Mouse (Mus musculus) megakaryocyte-erythroid progenitor cell, adult 5-6 weeks (primary cell): ENCODE measurements around the gene Pola2. TPM values are rescaled to one million over a fixed set of nuclear protein-coding genes. Genes with fewer than 3 reads are reported as not detected.
A peak's percentile ranks its signal among the peaks of the same experiment; 100 is the strongest.

Experiments used
- ATAC-seq: replicated peaks from 2 replicates; pipeline ENCODE4 v1.8.0; 2016; ENCODE audit warnings: mild to moderate bottlenecking, inconsistent platforms; ENCODE audit not compliant: severe bottlenecking, poor library complexity, low FRiP score, low TSS enrichment
- total RNA-seq, 2 experiments: library from RNA; stranded (forward) in 1 of 2; stranded (reverse) in 1 of 2; fragments of 200-1000, 215-1000 nt in 1 of 2; fragments of >200 nt in 1 of 2; fragmentation: Nextera tagmentation in 1 of 2; gene quantifications; 2 replicates each; pipeline ENCODE4 v1.2.3; 2014 to 2017

Gene Pola2
- total RNA-seq, 2 experiments from 2014 or later, result 87.0 to 164 TPM

DNA sequence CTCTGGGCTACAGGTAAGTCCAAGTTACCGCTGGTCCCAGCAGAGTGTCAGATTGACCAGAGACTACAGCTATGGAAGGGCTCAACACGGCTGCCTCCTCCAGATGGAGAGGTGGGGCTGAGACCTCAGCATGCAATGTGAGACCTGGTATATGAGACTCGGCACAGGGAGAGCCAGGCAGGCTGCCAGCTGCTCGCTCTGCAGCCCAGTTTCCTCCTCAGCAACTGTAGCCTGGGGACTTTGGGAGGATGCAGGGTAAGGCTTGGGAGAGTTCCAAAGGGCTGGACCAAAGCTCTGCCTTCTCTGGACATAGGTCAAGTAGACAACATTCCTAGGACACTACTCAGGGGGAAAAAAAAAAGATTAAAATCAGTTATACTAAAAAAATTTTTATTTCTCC is 23.8 kb downstream of the Pola2 start:
- ATAC-seq, result no peak

- no peak for ATAC-seq
Observed at GRCm38 (mm10) chr19:5939715-5940114, 24.3 kb downstream of the Pola2 start.

GRCm38 (mm10) chr19:5938516-5938915 is 25.5 kb downstream of the Pola2 start:
- no peak for ATAC-seq

DNA sequence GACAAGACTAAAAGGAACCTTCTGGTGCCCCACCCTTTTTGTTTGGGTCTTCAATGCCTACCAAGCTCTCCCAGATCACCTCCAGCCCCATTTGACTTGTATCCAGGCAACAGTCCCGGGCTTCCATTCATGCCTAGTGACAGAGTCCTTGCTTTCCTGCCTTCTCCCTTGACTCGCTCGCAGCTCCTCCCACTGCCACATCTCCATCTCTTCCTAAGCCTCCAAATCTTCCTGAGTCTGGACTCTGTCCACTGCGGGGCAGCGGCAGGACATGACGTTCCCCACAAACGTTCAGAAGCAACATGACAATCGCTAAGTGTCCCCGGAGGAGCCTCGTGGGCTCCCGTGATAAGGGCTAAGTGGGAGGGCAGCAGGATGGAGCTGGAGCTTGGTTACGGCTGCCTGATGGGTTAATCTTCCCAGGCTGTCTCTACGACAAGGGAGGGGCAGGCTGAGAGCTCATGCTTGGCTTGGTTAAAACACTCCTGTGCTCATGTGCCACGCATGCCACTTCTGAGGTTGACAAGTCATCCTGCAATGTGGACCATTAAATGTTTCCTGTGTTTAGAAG is 26.1 kb downstream of the Pola2 start:
- ATAC-seq, result peak; percentile 92

GRCm38 (mm10) chr19:5937095-5937835 is 26.7 kb downstream of the Pola2 start:
- ATAC-seq, result no peak

GRCm38 (mm10) chr19:5935691-5936090 is 28.3 kb downstream of the Pola2 start:
- no peak for ATAC-seq

DNA sequence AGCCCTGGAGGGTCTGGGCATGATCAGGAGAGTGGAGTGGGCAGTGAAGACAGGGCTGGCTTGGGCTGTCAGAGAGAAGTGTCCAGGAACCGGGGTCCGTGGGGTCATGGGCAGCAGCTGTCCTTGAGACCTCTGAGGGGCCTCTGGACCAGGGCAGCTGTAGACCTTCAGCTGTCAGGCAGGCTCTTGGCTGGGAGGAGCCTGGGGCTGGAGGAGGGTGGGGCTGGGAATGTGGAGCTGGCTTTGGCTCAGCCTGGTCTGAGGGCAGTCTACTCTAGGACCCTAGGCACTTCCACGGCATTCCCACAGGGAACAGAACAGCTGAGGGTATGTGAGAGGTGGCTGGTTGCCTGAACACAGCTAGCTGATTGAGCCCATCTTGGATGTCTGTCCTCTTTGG is 28.7 kb downstream of the Pola2 start:
- no peak for ATAC-seq

- ATAC-seq, result no peak
Observed at GRCm38 (mm10) chr19:5929634-5930596, 34.1 kb downstream of the Pola2 start.

- no peak for ATAC-seq
Observed at GRCm38 (mm10) chr19:5928546-5928945, 35.5 kb downstream of the Pola2 start.

- ATAC-seq, result peak; percentile 74
Observed at GRCm38 (mm10) chr19:5928104-5928503, 35.9 kb downstream of the Pola2 start.

GRCm38 (mm10) chr19:5927532-5927931 is 36.5 kb downstream of the Pola2 start:
- no peak for ATAC-seq

DNA sequence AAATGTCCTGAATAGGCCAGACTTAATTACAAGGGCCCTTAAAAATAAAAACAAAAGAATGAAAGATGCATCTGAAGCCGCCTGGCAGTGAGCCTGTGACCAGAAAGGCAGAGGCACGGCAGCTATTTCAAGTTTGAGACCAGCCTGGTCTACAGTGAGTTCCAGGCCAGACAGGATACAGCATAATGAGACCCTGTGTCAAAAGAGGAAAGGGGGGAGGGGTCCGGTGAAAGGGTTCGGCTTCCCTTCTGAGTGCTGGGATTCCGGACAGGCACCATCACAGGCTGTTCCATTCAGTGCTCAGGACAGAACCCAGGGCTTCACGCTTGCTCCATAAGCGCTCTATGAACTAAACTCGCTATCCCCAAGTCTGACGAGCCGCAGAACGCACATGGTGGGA is 37.0 kb downstream of the Pola2 start:
- no peak for ATAC-seq

DNA sequence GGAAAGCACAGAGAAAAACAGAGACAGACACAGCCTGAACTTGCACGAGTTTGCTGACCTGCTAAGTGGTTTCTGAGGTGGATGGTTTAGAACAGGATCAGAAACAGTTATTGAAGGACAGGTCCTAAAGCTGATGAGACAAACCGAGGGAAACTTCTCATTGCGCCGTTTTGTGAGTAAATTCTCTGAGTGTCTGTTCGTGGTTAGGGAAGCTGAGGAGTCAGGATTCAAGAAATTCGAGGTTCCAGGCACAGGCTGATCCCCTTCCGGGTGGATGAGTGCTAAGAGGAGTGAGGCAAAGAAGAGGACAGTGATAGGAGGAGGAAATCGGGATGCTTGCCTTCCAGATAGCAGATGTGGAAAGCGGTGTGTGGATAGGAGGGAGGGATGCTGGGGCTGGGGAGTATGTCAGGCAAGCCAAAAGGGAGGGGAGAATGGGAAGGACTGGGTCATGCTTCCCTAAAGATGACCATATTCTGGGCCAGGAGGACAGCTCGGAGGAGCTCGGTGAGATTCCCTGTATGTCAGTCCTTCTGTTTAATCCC is 38.6 kb downstream of the Pola2 start:
- no peak for ATAC-seq

DNA sequence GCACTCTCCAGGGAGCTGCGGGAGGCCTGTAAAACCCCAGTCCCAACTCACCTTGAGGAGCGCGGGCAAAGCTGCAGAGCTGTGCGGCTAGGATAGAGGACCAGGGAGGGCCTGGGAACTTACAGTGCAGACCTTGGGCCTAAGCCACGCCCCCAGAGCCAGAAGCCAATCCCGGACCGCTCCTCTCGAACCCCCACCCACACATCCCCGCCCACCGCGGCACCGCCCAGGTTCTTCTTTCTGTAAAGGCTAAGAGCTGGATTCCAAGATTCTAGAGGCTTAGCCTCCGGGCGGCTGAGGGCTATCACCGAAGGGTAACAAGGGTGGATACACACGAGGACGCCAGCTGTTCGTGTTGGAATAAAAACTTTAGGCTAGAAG is 39.3 kb downstream of the Pola2 start, which contains the start of gene Cdc42ep2:
Gene Cdc42ep2 (minus strand): TSS at position 104 of the 381 bp plus-strand sequence.
- ATAC-seq, result peak; percentile 76

- ATAC-seq, result peak; percentile 31
Observed at GRCm38 (mm10) chr19:5923990-5924712, 39.9 kb downstream of the Pola2 start.

DNA sequence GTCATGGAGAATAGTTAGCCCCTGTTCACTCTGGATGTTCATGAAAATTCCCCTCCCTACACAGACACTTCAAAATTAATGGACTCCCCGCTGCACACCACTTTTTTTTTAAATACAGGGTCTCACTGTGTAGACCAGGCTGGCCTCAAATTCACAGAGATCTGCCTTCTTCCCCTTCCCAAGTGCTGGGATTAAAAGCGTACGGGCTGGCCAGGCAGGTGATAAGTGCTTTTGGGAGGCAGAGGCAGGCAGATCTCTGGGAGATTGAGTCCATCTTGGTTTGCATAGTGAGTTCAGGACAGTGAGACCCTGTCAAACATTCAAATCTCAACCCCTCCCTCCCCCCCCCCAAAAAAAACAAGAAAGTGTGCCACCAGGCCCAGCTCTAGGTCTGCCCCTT is 41.0 kb downstream of the Pola2 start:
- ATAC-seq, result no peak

DNA sequence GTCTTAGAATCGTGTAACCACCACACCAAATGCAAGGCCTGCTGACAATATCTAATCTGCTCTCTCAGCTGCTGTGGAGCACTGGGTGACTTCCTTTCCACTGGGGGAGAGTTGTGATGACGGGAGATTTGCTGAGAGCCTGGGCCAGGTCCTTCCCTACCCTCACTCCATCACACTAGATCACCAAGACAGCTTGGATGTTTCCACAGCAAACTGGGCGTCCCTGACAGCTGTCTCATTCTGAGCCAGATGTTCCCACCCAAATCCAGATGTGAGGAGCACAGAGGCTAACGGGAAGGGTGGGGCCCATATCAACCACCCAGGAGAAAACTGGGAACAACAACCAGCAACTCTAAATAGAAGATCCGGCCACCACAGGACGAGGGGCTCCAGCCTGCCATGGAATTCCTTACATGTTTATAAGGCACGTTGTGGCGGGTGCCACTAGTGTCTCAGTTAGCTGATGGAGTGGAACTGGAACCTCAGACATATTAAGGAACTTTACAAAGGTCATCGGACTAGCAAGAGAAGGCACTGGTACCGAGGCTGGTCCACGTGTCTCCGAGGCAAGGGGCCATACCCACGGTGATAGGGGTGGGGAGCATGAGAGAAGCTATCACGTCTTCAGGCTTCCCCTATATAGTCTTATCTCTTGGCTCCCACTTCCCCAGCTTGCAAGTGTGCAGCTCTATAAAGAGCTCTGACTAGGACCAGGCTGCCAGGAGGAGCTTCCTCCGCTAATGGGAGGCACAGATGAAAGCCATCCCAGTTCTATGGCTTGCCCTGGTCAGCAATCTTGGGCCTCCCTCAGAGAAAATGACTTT is 41.7 kb downstream of the Pola2 start:
- ATAC-seq, result peak; percentile 62

DNA sequence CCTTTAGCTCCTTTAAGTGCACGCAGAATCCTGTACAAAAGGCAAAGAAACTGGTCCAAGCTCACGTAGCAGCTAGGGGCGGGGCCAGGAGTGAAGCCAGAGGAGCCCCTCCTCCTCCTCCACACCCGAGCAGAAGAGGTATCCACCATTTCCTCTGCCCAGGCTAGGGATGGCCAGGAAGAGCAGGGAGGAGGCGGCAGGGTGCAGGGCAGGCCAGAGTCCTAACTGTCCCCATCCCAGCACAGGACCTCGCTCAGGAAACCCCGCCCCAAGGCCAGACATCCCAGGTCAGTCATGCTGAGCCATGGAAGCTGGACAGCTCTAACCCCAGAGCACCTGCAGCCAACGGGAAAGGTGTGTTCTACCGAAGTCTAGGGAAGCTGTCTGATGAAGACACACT is 42.3 kb downstream of the Pola2 start:
- 0 out of 2 replicates have a peak, but pooled peaks have one; percentile 0 for ATAC-seq
